Mouse (Mus musculus) gastrocnemius, postnatal 14 days (tissue): ENCODE measurements around the gene Gls2. TPM values are rescaled to one million over a fixed set of nuclear protein-coding genes. Genes with fewer than 3 reads are reported as not detected.

ENCODE experiments used
- total RNA-seq, 2 experiments: library from RNA; stranded (reverse); gene quantifications; 2 replicates each; pipeline ENCODE4 v1.2.3; 2021

Gls2 gene
- total RNA-seq, 2 experiments from 2014 or later = 0.88 to 1.1 TPM

Other genes starting within 250 kb of the Gls2 start
- gene Hsd17b6, start 186.8 kb upstream of the Gls2 start, total RNA-seq = not detected
- gene Prim1, start 179.3 kb upstream of the Gls2 start, total RNA-seq = 1 to 10 TPM; 2.1 to 2.7 TPM
- 100 to 1,000 TPM; 402 to 437 TPM for gene Naca, start 158.9 kb upstream of the Gls2 start, total RNA-seq
- 10 to 100 TPM; 54.4 to 60.8 TPM for gene Ptges3, start 135.5 kb upstream of the Gls2 start, total RNA-seq
- 1,000 to 10,000 TPM; 3,648 to 4,448 TPM for gene Atp5b, start 111.2 kb upstream of the Gls2 start, total RNA-seq
- gene Baz2a, start 102.9 kb upstream of the Gls2 start, total RNA-seq = 10 to 100 TPM; 15.2 to 15.6 TPM
- gene Rbms2, start 14.2 kb upstream of the Gls2 start, total RNA-seq = 10 to 100 TPM; 55.2 to 57.9 TPM
- gene Spryd4, start 17.4 kb downstream of the Gls2 start, total RNA-seq = 10 to 100 TPM; 39.3 to 40.6 TPM
- gene Mip, start 31.4 kb downstream of the Gls2 start, total RNA-seq = not detected
- 1 to 10 TPM; 3.9 to 5.1 TPM for gene Timeless, start 37.6 kb downstream of the Gls2 start, total RNA-seq
- not detected for gene Apon, start 59.6 kb downstream of the Gls2 start, total RNA-seq
- not detected for gene Apof, start 74.2 kb downstream of the Gls2 start, total RNA-seq
- 1 to 10 TPM; 3.6 to 4.5 TPM for gene Stat2, start 76.1 kb downstream of the Gls2 start, total RNA-seq
- gene Il23a, start 104.3 kb downstream of the Gls2 start, total RNA-seq = not detected
- 1 to 10 TPM; 7.4 to 8.2 TPM for gene Pan2, start 108.9 kb downstream of the Gls2 start, total RNA-seq
- gene Cnpy2, start 128.0 kb downstream of the Gls2 start, total RNA-seq = 10 to 100 TPM; 47.2 to 55.8 TPM
- 100 to 1,000 TPM; 571 to 668 TPM for gene Cs, start 143.3 kb downstream of the Gls2 start, total RNA-seq
- 100 to 1,000 TPM; 257 to 331 TPM for gene Coq10a, start 174.5 kb downstream of the Gls2 start, total RNA-seq
- gene Ankrd52, start 182.7 kb downstream of the Gls2 start, total RNA-seq = 10 to 100 TPM; 53.7 to 54.8 TPM
- gene Slc39a5, start 206.8 kb downstream of the Gls2 start, total RNA-seq = not detected
- 10 to 100 TPM; 48.2 to 51.8 TPM for gene Nabp2, start 217.0 kb downstream of the Gls2 start, total RNA-seq
- gene Rnf41, start 217.2 kb downstream of the Gls2 start, total RNA-seq = 10 to 100 TPM; 12.9 to 13.0 TPM